Mouse (Mus musculus): ENCODE measurements at regions not wholly inside any gene's neighbourhood (a gene's known extent, or its start where the extent isn't known, plus 50 kb on each side); places are given as distances from the start of the nearest gene placed in this dataset.
A peak's percentile ranks its signal among the peaks of the same experiment; 100 is the strongest.

DNA sequence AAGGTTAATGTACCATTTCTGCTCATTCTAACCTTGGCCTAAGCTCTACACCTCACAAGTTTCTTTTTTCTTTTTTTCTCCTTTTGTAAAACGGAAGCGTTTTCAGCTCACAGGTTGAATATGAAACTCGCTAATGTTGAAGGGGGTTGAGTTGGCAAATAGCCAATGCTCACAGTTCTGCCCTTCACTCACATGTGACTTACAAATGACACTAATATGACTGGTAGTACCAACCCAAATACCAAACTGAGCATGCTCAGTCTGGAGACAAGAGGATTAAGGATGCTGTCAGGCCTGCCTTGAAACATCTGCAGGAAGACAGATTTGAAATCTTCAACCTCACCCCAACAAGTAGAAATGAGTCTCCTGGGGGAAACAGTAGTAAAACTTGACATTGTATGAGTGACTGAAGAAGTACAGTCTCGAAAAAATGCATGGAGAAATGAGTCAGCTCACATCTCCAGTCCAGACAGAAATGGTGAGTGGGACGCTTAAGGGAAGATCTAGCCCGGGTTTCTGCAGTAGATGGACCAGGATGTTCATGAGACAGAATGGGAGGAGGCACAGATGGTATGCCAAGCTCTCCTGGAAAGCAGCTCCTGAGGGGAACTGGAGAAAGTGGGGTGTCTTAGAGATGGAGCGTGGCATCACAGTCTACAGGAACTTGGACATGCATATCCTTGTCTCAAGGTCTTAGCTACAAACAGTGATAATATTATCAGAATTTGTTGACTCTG lies 120.9 kb upstream of the Parp11 start:
- H3K27me3 ChIP-seq (replicated peaks; ENCODE audit: low read depth, poor library complexity, severe bottlenecking): peaks cover 10% of the 10 kb centered on the region; the same call in 1 of the 2 replicates
- H3K9me3 ChIP-seq: no peaks in the 10 kb centered on the region
- H3K36me3 ChIP-seq (replicated peaks): no peaks in the 10 kb centered on the region
- no peak overlapping the region for H3K27ac ChIP-seq (replicated peaks)
- no peak overlapping the region for H3K4me3 ChIP-seq
- peaks cover 34% of the 10 kb centered on the region for H3K4me1 ChIP-seq
- no peak for DNase-seq (ENCODE audit: low spot score)
- WGBS: 91% methylated on average over 7 of the region's 7 CpGs

DNA sequence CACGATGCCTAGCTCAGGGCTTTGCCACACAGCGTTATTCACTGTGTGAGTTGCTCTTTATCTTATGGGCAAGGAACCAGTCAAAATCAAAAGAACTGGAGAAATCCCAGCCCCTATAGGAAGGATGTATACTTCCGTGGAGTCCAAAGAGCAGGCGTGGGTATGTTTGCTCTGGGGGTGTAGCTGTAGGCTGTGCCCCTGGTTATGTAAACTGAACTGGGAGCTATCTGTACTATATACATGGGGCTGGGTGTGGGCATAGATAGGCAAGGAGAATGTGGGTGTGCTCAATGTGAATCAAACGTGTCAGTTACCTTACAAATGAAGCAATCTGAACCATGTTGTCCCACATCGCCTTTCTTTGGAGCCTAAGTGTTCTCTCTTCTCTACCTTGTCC lies 120.3 kb upstream of the Parp11 start:
- Histone ChIP-seq H3K36me3 (replicated peaks) (no peaks in the 10 kb centered on the region), H3K4me1 (peaks cover 40% of the 10 kb centered on the region), H3K4me3 (no peak overlapping the region), H3K27me3 (replicated peaks; ENCODE audit: low read depth, poor library complexity, severe bottlenecking) (peaks cover 10% of the 10 kb centered on the region; the same call in 1 of the 2 replicates), H3K9me3 (no peaks in the 10 kb centered on the region), H3K27ac (replicated peaks) (no peak overlapping the region)
- no peak for DNase-seq (ENCODE audit: low spot score)
- 85% methylated on average over 6 of the region's 6 CpGs for whole genome bisulfite sequencing

DNA sequence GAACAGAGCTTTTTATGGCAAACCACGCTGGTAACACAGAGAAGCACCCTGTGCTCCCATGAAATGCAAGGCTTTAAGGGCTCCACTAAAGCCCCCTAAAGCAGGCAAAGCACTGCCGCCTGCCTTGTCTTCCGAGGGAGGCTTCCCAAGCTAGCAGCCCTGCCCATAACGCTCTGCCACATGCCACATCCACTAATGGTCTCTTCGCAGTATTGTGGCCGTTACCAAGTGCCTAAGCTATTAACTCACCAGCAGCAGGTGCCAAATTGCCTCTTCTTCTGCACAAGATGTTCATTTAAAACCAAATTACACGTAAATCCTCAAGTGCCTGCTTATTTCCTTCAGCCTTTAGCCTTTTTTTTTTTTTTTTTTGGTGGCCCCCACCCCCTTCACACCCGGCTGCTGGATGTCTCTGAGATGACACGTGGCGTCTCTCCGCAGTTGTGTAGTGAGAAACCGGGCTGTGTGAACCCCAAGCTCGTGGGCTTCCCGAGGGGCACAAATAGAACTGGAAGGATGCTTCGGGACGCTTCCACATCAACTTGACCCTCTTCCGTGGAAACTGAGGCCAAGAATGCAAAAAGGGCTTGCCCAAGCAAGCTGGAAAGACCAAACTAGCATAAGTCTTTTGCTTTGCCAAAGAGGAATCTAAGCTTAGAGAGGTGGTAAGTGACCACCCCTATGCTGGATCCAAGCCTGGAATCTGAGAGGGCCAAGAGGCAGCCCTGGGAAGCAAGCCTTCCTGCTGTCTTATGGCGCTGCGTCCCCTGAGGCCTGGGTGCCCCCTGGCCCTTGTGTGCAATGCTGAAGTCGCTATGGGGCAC lies 117.2 kb upstream of the Parp11 start:
- Histone ChIP-seq H3K4me1 (peaks cover 43% of the 10 kb centered on the region), H3K27me3 (replicated peaks; ENCODE audit: low read depth, poor library complexity, severe bottlenecking) (no peaks in the 10 kb centered on the region; the same call in 1 of the 2 replicates), H3K27ac (replicated peaks) (peak overlapping the region; percentile 90), H3K9me3 (no peaks in the 10 kb centered on the region), H3K36me3 (replicated peaks) (no peaks in the 10 kb centered on the region), H3K4me3 (peak overlapping the region; percentile 61)
- WGBS: 46% methylated on average over 20 of the region's 20 CpGs
- DNase-seq (ENCODE audit: low spot score): no peak

DNA sequence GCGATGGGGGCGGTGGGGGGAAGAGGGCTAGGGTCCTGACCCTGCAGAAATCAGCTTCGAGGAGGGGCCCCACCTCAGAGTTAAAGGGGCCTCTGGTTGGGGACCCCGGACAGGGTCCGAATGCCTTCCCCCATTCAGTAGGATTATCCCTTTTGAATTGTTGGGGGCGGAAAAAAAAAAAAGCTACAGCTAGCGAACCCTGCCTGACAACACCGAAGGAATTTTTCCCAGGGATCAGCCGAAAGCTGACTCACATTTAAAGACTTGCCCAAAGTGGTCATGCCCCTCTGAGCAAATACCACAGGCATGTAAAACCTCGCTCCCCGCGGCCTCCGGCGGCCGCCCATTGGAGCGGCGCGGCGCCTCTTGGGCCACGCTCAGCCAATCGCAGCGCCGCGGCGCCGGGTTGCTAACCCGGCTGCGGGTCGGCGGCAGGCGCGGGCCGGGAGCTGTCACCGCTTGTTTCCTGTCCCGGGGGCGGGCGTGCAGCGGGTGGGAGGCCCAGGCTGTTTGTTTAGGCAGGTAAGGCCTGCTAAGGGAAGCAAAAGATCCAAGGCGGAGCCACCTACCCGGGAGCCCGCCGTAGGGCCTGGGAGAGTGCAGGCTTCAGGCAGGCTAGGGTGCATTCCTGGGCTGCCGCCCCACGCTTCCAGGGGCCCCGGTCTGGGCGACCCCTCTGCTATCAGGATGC lies 116.5 kb upstream of the Parp11 start:
- H3K36me3 ChIP-seq (replicated peaks): no peaks in the 10 kb centered on the region
- H3K27me3 ChIP-seq (replicated peaks; ENCODE audit: low read depth, poor library complexity, severe bottlenecking): no peaks in the 10 kb centered on the region; the same call in 1 of the 2 replicates
- under 1% methylated on average over 46 of the region's 46 CpGs for WGBS
- H3K4me3 ChIP-seq: peak overlapping the region; percentile 61
- DNase-seq (ENCODE audit: low spot score): peak; percentile 96
- H3K27ac ChIP-seq (replicated peaks): peak overlapping the region; percentile 90
- no peaks in the 10 kb centered on the region for H3K9me3 ChIP-seq
- peaks cover 42% of the 10 kb centered on the region for H3K4me1 ChIP-seq

DNA sequence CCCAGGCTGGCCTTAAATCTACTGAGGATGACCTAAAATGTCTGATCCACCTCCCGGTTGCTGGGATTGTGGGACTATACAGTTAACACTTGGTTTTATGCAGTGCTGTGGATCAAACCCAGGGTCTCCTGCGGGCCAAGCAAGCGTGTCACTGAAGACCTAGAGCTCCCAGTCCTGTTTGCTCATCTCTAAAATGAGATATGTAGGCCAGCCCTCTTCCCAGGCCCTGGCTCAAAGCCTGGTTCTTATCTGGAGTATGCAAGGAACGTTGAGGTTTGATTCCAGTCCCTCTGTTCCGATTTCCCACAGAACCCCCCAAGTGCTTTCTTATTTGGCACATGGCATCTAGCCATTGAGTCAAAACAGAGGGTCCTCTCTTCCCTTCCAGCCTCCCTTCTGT lies 115.5 kb upstream of the Parp11 start:
- peak overlapping the region; percentile 90 for H3K27ac ChIP-seq (replicated peaks)
- peaks cover 4% of the 10 kb centered on the region for H3K27me3 ChIP-seq (replicated peaks; ENCODE audit: low read depth, poor library complexity, severe bottlenecking)
- peaks cover 51% of the 10 kb centered on the region for H3K4me1 ChIP-seq
- no peaks in the 10 kb centered on the region for H3K9me3 ChIP-seq
- no peak overlapping the region for H3K4me3 ChIP-seq
- no peaks in the 10 kb centered on the region for H3K36me3 ChIP-seq (replicated peaks)
- DNase-seq (ENCODE audit: low spot score): no peak
- WGBS: 87% methylated on average over 5 of the region's 5 CpGs

DNA sequence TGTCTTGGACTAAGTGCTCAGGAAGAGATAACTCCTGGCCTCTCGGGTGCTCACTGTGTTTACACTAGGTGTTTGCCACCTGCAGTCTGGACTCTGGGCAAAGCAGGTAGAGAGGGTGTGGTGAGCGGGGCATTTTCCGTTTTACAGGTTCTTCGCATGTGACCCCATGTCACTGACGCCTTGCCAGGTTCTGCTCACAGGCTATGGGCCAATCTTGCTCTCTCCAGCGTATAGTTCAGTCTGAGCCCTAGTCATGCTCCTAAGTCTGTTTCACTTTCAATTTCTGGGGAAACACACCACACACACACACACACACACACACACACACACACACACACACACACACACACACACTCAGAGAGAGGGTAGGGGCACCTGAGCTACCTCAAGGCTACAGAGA lies 112.4 kb upstream of the Parp11 start:
- H3K36me3 ChIP-seq (replicated peaks): no peaks in the 10 kb centered on the region
- no peak overlapping the region for H3K4me3 ChIP-seq
- H3K27me3 ChIP-seq (replicated peaks; ENCODE audit: low read depth, poor library complexity, severe bottlenecking): peaks cover 17% of the 10 kb centered on the region
- no peak for DNase-seq (ENCODE audit: low spot score)
- peak overlapping the region; percentile 45; the same call in 1 of the 2 replicates for H3K27ac ChIP-seq (replicated peaks)
- 91% methylated on average over 6 of the region's 6 CpGs for WGBS
- H3K9me3 ChIP-seq: no peaks in the 10 kb centered on the region
- H3K4me1 ChIP-seq: peaks cover 63% of the 10 kb centered on the region

DNA sequence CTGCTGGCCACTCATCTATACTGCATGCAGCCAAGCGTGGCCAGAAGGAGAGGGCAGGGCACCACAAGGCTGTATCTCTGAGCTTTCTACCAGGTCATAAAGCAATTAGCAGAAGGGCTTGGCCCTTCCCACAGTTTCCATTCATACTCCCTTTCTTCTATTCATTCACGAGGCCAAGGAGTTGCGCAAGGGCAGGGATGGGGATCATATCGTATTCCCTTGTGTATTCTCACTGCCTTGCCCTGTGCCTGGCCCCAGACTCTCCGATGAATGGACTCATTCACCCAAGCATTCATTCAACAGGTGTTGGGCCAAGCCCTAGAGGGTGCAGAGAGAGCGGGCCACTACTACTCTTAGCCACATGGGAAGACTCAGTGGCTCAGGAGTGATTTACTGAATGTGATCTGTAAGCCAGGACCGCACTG lies 111.2 kb upstream of the Parp11 start:
- Histone ChIP-seq H3K4me3 (no peak overlapping the region), H3K9me3 (no peaks in the 10 kb centered on the region), H3K4me1 (peaks cover 53% of the 10 kb centered on the region), H3K36me3 (replicated peaks) (no peaks in the 10 kb centered on the region), H3K27me3 (replicated peaks; ENCODE audit: low read depth, poor library complexity, severe bottlenecking) (peaks cover 17% of the 10 kb centered on the region), H3K27ac (replicated peaks) (peak overlapping the region; percentile 84)
- WGBS: 30% methylated on average over 7 of the region's 7 CpGs
- peak; percentile 28 for DNase-seq (ENCODE audit: low spot score)

DNA sequence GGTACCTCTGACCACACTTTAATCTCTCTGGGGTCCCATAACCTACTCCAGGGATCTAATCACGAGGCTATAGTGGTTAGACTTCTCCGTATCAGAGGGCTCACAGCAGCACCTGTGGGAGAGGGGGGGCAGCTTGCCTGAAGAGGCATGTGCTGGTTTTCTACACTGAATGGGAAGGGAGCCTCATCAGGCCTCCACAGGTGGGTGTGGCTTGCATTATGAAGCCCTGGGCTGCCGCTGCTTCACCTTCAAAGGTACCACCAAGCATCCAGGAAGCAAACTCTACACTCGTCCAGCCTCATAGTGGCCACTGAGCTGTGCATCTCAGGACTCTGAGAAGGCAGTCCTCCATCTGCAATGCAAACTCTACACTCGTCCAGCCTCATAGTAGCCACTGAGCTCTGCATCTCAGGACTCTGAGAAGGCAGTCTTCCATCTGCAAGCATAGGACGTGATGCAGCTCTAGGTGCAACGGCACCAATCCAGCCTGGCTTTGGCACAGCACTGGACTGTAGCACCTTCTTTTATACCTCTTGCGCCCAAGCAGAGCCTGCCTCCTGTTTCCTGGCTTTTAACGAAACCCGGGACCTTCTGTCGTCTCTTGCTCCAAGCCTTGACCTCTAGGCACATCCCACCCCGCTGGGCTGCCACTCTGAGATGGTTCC lies 110.5 kb upstream of the Parp11 start:
- H3K4me1 ChIP-seq: peaks cover 53% of the 10 kb centered on the region

DNA sequence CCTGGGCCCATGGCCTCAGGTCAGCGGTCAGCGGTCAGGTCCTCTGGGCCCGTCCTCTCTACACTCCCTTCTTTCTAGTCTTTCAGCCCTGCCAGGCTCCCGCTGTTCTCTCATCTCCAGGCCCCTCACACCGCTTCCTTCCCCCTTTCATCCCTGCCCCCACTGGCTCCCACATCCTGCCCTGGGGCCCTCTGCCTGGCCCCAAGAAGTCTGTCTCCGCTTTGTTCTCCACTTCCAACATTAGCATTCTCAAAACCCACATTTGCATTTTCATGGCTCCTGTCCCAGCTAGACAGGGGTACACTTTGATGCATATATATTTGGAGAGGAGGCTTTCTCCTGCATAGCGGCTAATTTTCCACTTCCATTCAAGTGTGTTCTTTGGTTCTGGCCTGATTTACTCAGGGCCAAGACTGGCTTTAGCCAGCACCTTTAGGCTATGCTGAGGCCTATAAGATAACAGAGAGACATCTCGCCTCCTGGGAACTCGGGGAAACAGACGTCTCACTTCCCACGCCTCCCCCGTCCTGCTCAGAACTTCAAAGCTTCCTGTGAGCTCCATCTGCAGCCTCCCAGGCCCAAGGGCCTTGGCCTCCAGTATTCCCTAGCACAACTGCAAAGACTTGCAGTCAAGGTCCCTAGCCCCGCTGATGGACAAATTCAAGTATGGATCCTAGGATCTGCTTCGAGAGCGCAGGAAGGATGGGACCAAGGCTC lies 109.8 kb upstream of the Parp11 start:
- Histone ChIP-seq H3K27me3 (replicated peaks; ENCODE audit: low read depth, poor library complexity, severe bottlenecking) (peaks cover 17% of the 10 kb centered on the region), H3K4me3 (peak overlapping the region; percentile 33; the same call in 1 of the 2 replicates), H3K36me3 (replicated peaks) (no peaks in the 10 kb centered on the region), H3K27ac (replicated peaks) (peak overlapping the region; percentile 84), H3K9me3 (no peaks in the 10 kb centered on the region), H3K4me1 (peaks cover 51% of the 10 kb centered on the region)
- WGBS: 4% methylated on average over 15 of the region's 15 CpGs
- peak; percentile 62 for DNase-seq (ENCODE audit: low spot score)

More for the DNA sequence above, 110.5 kb upstream of the Parp11 start:
- WGBS: 18% methylated on average over 12 of the region's 12 CpGs
- no peak for DNase-seq (ENCODE audit: low spot score)
- no peaks in the 10 kb centered on the region for H3K36me3 ChIP-seq (replicated peaks)
- H3K4me3 ChIP-seq: peak overlapping the region; percentile 33; the same call in 1 of the 2 replicates
- H3K27me3 ChIP-seq (replicated peaks; ENCODE audit: low read depth, poor library complexity, severe bottlenecking): peaks cover 17% of the 10 kb centered on the region
- H3K9me3 ChIP-seq: no peaks in the 10 kb centered on the region
- H3K27ac ChIP-seq (replicated peaks): peak overlapping the region; percentile 84

DNA sequence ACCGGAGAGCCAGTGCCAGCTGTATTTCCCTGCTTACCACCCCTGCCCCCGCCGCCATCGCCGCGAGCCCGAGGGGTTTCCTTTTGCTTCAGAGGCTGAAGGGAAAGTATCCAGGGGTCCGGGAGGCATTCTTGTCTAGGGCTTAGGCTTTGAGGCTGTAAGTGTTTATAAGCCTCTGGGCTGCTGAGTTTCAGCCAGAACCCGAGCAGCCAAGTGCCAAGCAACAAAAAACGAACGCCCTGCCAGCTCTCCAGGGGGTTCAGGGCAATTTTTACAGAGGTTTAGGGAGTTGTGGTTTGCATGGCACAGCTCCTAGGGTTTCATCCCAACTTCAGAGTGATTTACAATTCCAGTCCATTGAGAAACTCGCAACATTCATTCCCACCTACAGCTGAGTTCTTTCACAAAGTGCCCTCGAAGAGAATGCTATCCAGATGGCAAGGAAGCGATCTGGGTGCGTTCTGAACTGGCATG lies 109.2 kb upstream of the Parp11 start:
- 16% methylated on average over 15 of the region's 15 CpGs for WGBS
- Histone ChIP-seq H3K4me3 (peak overlapping the region; percentile 22; the same call in 1 of the 2 replicates), H3K27me3 (replicated peaks; ENCODE audit: low read depth, poor library complexity, severe bottlenecking) (peaks cover 17% of the 10 kb centered on the region), H3K27ac (replicated peaks) (peak overlapping the region; percentile 84), H3K36me3 (replicated peaks) (no peaks in the 10 kb centered on the region), H3K9me3 (no peaks in the 10 kb centered on the region), H3K4me1 (peaks cover 51% of the 10 kb centered on the region)
- no peak for DNase-seq (ENCODE audit: low spot score)

DNA sequence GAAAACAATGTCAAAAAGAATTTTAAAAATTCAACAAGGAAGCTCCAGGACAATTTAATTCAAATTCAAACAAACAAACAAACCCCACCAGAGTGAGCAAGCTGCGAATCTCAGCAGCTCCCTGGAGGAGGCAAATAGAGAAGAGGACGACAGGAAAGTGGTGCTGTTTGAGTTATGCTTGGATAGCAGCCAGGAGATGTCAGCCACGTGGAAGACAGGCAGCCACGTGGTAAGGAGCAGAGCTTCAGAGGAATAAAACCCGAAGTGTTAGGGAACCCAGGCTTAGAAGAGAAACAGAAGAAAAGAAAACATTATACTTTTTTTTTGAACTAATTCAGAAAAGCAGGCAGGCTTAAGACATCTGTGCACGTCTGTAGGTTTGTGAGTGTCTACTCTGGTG lies 108.2 kb upstream of the Parp11 start:
- DNase-seq (ENCODE audit: low spot score): no peak
- H3K9me3 ChIP-seq: no peaks in the 10 kb centered on the region
- H3K36me3 ChIP-seq (replicated peaks): no peaks in the 10 kb centered on the region
- peaks cover 17% of the 10 kb centered on the region for H3K27me3 ChIP-seq (replicated peaks; ENCODE audit: low read depth, poor library complexity, severe bottlenecking)
- 30% methylated on average over 6 of the region's 6 CpGs for WGBS
- H3K4me1 ChIP-seq: peaks cover 51% of the 10 kb centered on the region
- H3K4me3 ChIP-seq: no peak overlapping the region
- 0 out of 2 replicates have a peak overlapping the region, but pooled peaks have one; percentile 35 for H3K27ac ChIP-seq (replicated peaks)

Measured in embryonic facial prominence, embryonic 10.5 days (tissue).